Mouse (Mus musculus) cerebellum, adult 11-12 months (tissue): ENCODE data around the gene Acaa1a.
"Not testable (repeated sequence)": the region's sequence is repeated elsewhere in the genome, so short reads cannot be mapped to it uniquely, and the experiment has no call there.

Experiments used
- DNase-seq: peaks from one replicate; pipeline ENCODE4 v3.0.0; 2022

Gene Acaa1a

GRCm38 (mm10) chr9:119340212-119340580 is 720 bp downstream of the Acaa1a start:
- no peak for DNase-seq

DNA sequence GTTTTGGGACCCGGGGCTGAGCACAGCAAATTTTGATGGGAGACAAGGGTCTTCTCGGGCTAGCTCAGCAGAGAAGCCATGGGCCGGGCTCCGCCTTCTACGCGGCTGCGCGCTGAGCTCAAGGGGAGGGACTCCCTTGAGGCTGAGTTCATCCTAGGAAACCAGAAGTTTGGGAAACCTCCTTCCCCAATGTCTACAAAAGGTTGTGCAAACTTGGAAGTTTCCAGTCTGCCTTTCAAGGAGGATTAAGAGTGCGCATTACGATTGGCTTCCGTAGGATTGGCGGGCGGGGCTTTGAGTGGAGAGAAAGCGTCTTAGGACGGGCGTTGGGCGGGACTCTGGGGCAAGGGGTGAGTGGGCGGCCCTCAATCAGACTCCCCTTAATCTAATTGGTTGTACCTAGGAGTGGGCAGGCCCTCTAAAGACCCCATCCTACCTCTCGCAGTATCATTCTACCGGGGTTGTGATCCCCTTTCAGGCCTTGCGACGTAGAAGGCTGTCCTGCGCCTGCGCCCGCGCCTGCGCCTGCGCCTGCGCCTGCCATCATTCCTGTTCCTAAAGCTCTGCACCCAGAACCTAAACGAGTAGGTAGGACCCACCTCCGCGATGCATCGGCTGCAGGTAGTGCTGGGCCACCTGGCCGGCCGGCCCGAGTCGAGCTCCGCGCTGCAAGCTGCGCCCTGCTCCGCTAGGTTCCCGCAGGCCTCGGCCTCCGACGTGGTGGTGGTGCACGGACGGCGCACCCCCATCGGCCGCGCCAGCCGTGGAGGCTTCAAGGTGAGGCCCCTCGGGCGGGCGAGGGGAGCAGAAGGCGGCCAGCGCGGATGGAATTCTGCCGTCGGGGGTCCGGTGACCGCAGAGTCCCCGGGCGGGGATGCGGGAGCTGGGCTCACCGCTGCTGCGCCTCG is 1.7 kb downstream of the Acaa1a start, which contains the start of gene Myd88:
Gene Myd88 (minus strand): TSS at position 503 of the 908 bp plus-strand sequence.
- DNase-seq = peak; percentile 93

GRCm38 (mm10) chr9:119342728-119343127 is 3.3 kb downstream of the Acaa1a start:
- no peak for DNase-seq

DNA sequence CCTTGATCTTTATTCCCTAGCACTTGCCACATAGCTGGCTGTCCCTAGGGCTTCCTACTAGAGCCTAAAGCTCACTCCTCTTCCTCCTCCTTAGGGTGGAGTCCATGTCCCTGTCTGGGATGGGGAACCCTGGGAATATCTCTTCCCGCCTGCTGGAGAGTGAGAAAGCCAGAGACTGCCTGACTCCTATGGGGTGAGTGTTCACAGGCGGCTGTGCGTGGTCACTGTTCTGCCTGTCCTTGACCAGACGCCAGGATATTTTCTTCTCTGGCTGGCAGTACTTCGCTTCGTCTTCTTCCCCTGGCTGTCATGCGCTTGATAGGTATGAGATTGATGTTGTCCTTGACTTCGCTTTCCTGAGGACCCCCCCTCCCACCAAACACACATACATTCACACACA is 6.9 kb downstream of the Acaa1a start:
- DNase-seq = no peak

DNA sequence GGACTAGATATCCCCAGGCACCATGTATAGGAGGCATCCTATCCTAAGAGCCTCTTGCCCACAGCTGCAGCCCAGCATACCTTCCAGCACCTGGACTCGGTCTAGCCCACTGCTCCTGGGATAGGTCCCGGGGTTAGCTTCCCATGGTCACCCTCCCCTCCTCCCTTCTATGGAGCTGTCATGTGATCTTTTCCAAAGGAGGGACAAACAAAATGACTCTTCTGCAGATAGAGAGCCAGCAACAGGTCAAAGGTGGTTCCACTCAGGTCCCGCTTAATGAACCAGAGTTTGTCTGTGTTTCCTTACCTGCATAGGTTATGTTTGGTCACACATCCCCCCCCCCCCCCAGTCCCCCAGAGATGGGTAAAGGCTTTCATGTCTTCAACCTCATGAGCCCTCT is 11.1 kb downstream of the Acaa1a start:
- DNase-seq = no peak

GRCm38 (mm10) chr9:119350947-119351705 is 11.7 kb downstream of the Acaa1a start:
- no peak for DNase-seq

DNA sequence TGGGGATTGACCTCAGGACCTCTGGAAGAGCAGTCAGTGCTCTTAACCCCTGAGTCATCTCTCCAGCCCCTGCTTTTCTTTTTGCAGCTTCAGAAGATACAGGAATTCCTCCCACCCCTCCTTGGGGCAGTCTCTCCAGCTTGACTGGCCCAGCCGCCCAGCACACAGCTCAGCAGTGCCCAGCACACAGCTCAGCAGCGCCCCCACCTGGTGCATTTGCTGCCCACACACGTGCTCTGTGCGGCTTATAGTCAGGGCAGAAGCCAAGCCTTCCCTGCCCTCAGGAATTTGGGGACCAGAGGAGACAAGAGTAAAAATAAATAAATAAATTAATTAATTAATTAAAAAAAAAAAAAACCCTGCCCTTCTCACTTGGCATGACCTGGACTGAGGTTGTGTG is 12.6 kb downstream of the Acaa1a start:
- DNase-seq = peak; percentile 67

GRCm38 (mm10) chr9:119353926-119354325 is 14.4 kb downstream of the Acaa1a start:
- no peak for DNase-seq

GRCm38 (mm10) chr9:119355943-119356342 is 16.5 kb downstream of the Acaa1a start:
- DNase-seq = no peak

GRCm38 (mm10) chr9:119357331-119358057 is 18.0 kb downstream of the Acaa1a start, which contains the start of gene Xylb:
Gene Xylb (plus strand): TSS chr9:119357381.
- DNase-seq = peak; percentile 90

DNA sequence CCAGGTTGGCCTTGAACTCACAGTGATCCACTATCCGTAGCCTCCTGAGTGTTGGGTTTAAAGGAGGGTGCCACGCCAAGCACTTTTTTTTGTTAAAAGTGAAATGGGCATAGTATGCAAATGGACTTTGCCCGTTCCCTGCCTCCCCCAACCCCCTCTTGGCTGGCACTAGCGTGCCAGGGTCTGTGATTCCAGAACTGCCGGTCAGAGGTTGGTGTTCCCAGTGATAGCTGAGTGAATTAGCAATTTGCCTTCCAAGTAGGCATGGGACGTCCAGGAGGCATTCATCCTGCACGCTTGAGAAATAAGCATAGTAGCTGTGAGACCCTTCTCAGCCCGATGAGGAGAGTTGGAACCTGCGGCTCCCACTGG is 18.6 kb downstream of the Acaa1a start:
- DNase-seq = no peak

- DNase-seq = no peak
Measured at GRCm38 (mm10) chr9:119361416-119361815, 21.9 kb downstream of the Acaa1a start.

DNA sequence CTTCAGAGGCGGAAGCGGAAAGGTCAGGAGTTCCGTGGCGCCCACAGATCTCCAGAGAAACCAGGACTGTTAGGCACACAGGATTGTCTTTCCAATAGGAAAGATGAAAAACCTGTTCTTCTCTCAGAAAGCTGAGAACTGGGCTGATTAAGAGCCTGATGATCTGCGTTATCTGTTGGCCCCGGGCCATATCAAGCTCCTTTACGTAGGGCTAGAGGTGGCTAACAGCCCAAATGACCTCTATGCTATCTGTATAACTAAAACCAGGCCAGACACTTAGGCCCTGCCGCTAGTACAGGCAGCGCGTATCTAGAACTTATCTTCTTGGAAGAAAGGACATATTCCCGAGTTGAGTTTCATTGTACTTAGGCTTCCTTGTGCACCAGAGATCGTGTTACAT is 23.8 kb downstream of the Acaa1a start:
- DNase-seq = no peak

DNA sequence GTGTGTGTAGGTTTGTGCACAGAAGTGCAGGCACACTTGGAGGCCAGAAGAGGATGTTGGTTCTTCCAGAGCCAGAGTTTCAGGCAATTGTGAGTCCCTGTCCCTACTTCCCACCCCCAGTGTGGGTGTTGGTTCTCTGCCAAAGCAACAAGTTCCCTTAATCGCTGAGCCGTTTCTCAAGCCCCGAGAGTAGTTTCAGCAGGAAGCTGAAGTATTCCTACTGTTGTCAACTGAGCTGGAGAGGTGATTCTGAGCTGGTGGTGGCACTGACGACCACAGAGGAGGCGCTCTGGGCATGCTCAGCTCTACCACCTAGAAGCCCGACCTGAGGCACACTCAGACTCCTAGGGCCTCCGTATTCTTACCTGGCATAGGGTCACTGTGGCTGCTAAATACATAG is 25.8 kb downstream of the Acaa1a start, which contains the start of gene Slc22a14:
Gene Slc22a14 (minus strand): TSS at position 270 of the 400 bp plus-strand sequence.
- no peak for DNase-seq

DNA sequence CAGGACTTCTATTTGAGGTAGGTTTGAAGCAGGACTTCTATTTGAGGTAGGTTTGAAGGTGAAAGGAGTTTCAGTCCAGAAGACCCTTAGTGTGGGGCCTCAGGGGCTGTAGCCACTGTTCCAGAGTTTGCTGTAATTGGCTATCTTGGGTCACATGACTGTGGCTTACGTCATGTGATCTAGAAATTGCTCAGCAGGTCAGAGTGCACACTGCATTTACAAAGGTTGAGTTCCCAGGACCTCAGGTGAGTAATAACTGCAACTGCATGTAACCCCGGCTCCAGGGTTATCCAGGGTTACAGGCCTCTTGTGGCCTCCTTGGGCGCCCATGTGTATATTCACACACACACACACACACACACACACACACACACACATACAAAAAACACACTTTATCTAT is 28.9 kb downstream of the Acaa1a start:
- DNase-seq = no peak

DNA sequence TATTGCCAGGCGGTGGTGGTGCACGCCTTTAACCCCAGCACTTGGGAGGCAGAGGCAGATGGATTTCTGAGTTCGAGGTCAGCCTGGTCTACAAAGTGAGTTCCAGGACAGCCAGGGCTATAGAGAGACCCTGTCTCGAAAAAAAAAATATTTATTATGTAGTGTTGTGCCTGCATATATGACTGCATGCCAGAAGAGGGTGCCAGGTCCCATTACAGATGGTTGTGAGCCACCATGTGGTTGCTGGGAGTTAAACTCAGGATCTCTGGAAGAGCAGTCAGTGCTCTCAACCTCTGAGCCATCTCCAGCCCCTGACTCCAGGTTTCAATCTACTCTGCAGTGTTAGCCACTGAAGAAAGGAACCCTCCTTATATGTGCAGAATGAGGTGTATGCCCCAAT is 31.3 kb downstream of the Acaa1a start:
- not testable (repeated sequence) for DNase-seq

DNA sequence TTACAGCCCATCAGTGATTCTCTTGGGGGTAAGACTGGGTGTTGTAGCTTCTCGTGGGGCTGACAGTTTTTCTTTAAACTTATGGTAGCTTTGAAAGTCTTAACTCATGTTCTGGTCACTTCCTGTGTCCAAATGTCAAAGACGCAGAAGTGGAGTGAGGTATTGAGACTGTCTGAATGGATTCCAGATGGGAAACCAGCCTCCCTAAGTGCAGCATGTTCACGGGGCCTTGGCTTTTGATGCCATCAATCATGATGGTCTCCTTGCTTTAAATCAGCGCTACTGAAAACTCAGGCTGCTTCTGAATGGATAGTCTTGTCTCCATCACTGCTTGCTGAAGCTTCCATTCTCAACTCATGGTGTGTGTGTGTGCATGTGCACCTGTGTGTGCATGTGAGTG is 31.8 kb downstream of the Acaa1a start:
- DNase-seq = no peak

GRCm38 (mm10) chr9:119375008-119375407 is 35.5 kb downstream of the Acaa1a start:
- DNase-seq = no peak

- no peak for DNase-seq
Measured at GRCm38 (mm10) chr9:119375556-119375955, 36.1 kb downstream of the Acaa1a start.

GRCm38 (mm10) chr9:119378231-119378630 is 38.8 kb downstream of the Acaa1a start:
- DNase-seq = no peak

- no peak for DNase-seq
Measured at GRCm38 (mm10) chr9:119382603-119383002, 43.1 kb downstream of the Acaa1a start.

- no peak for DNase-seq
Measured at GRCm38 (mm10) chr9:119388956-119389355, 49.5 kb downstream of the Acaa1a start.

- DNase-seq = no peak
Measured at GRCm38 (mm10) chr9:119390214-119390613, 50.7 kb downstream of the Acaa1a start.
